Mouse (Mus musculus): ENCODE results near the gene Zfp708.
"Not testable (repeated sequence)": the region's sequence is repeated elsewhere in the genome, so short reads cannot be mapped to it uniquely, and the experiment has no call there.

DNA sequence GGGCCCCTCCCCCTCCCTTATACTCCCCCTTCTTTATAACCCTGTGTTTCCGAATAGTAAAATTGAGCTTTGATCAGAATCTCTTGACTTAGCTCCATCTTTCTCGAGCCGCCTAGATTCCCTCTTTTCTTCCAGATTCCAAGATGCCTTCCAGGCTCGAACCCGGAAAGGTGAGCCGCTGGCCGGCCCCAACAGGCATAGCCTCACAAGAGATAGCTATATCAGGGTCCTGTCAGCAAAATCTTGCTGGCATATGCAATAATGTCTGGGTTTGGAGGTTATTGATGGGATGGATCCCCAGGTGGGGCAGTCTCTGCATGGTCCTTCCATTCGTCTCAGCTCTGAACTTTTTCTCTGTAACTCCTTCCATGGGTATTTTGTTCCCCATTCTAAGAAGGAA is 18.4 kb upstream of the Zfp708 start, which contains the start of gene Rslcan18:
- not testable (repeated sequence) for TF ChIP-seq CTCF (IDR thresholded peaks at IDR 0.05; ENCODE audit: control insufficient read depth, insufficient read depth, insufficient read length); USF1 (IDR thresholded peaks at IDR 0.05; ENCODE audit: low read depth); MYOG (IDR thresholded peaks at IDR 0.05; ENCODE audit: control insufficient read depth, extremely low read depth, insufficient read length)
